In genomic region chr6:30402091-30402491, GRCm38 (mm10) we compare ENCODE assay signal across 8 mouse cellular contexts. TPM values are rescaled to one million over a fixed set of nuclear protein-coding genes. Genes with fewer than 3 reads are reported as not detected.
A peak's percentile ranks its signal among the peaks of the same experiment; 100 is the strongest.
DNase-seq lines count a peak whose midpoint lies in the region; ATAC-seq and TF ChIP-seq lines count a peak whose summit lies in the region.

No protein-coding gene starts in this region.

- WGBS in forebrain, embryonic 16.5 days = 0% methylated on average over 29 of the region's 29 CpGs
- 1% methylated on average over 29 of the region's 29 CpGs for WGBS in liver, embryonic 13.5 days (ENCODE audit: insufficient replicate concordance)

- intact Hi-C loops in left cerebral cortex, postnatal 25 days (cut with DNase I) = loop anchor here (2.0 to 5.0 kb wide), 3 partner anchors 67 to 631 kb away; no protein-coding TSS in a partner anchor

- peak overlapping the region; percentile 98 for H3K9ac ChIP-seq in forebrain, embryonic 16.5 days (replicated peaks; ENCODE audit: low read depth, low read length)
- H3K9ac ChIP-seq in liver, embryonic 13.5 days = peak overlapping the region; percentile 96

- H3K27ac ChIP-seq in bone marrow macrophage, adult 2 months (ENCODE audit: insufficient read depth, low read depth, low read length) = peak overlapping the region; percentile 61
- peak overlapping the region; percentile 99 for H3K27ac ChIP-seq in forebrain, embryonic 16.5 days (ENCODE audit: low read length)
- H3K27ac ChIP-seq in liver, embryonic 13.5 days = peak overlapping the region; percentile 88

- H3K4me2 ChIP-seq in forebrain, embryonic 16.5 days (ENCODE audit: low read length) = peak overlapping the region; percentile 60
- H3K4me2 ChIP-seq in liver, embryonic 13.5 days = peak overlapping the region; percentile 78

- TF ChIP-seq POLR2A in bone marrow macrophage, adult 2 months (IDR thresholded peaks at IDR 0.05; ENCODE audit: borderline replicate concordance, low read depth, low read length) = no peak

- H3K36me3 ChIP-seq in forebrain, embryonic 16.5 days (ENCODE audit: control insufficient read depth, insufficient read depth) = no peaks in the 10 kb centered on the region
- H3K36me3 ChIP-seq in liver, embryonic 13.5 days = no peaks in the 10 kb centered on the region

- peaks cover 13% of the 10 kb centered on the region for H3K4me1 ChIP-seq in bone marrow macrophage, adult 2 months (ENCODE audit: control insufficient read depth, insufficient read depth, low read length)
- H3K4me1 ChIP-seq in forebrain, embryonic 16.5 days (replicated peaks; ENCODE audit: control insufficient read depth, insufficient read depth, low read length) = no peaks in the 10 kb centered on the region; the same call in 1 of the 2 replicates
- H3K4me1 ChIP-seq in liver, embryonic 13.5 days (replicated peaks) = peaks cover 25% of the 10 kb centered on the region

- peak; percentile 21 for DNase-seq in left cerebral cortex, adult 11 months (ENCODE audit: low spot score)
- no peak for DNase-seq in left cerebral cortex, postnatal 25 days (ENCODE audit: low spot score in 2 of 2)
- no peak for DNase-seq in liver, embryonic 13.5 days
- DNase-seq in retina, postnatal 7 days (ENCODE audit: low read depth, low spot score) = peak; percentile 13
- DNase-seq in T-cell, adult 2 months (ENCODE audit: low spot score) = no peak
- DNase-seq in yolk sac, embryonic 10.5 days (ENCODE audit: low spot score) = no peak

- H3K27me3 ChIP-seq in forebrain, embryonic 16.5 days (replicated peaks; ENCODE audit: control insufficient read depth, insufficient read depth, low read length) = no peaks in the 10 kb centered on the region
- no peaks in the 10 kb centered on the region for H3K27me3 ChIP-seq in liver, embryonic 13.5 days

- H3K4me3 ChIP-seq in bone marrow macrophage, adult 2 months (ENCODE audit: insufficient read depth, low read length) = peak overlapping the region; percentile 97
- H3K4me3 ChIP-seq in forebrain, embryonic 16.5 days (replicated peaks; ENCODE audit: low read length) = peak overlapping the region; percentile 89
- peak overlapping the region; percentile 96 for H3K4me3 ChIP-seq in liver, embryonic 13.5 days (replicated peaks)

- ATAC-seq in forebrain, embryonic 16.5 days = peak; percentile 2; the same call in 1 of the 2 replicates
- peak; percentile 53 for ATAC-seq in liver, embryonic 13.5 days (ENCODE audit: low read depth)

- no peaks in the 10 kb centered on the region for H3K9me3 ChIP-seq in forebrain, embryonic 16.5 days (ENCODE audit: control insufficient read depth, low read length)
- no peaks in the 10 kb centered on the region for H3K9me3 ChIP-seq in liver, embryonic 13.5 days (replicated peaks)

- no peak for TF ChIP-seq CTCF in bone marrow macrophage, adult 2 months (IDR thresholded peaks at IDR 0.05; ENCODE audit: low read depth, low read length)

RNA-seq across cellular contexts. Expression of gene Klhdc10, which starts 0.4 kb away (rescaled TPM):
- total RNA-seq in left cerebral cortex, postnatal 25 days (2021) = 100 to 1,000 TPM; 106 to 111 TPM
- polyA plus RNA-seq in bone marrow macrophage, adult 2 months (2012; ENCODE audit: insufficient read depth, insufficient read length, missing spikeins) = 17.3 and 18.1 TPM in 2 replicates
- 38.0 TPM in 2 replicates for polyA plus RNA-seq in forebrain, embryonic 16.5 days (2015; fragmentation: Nextera tagmentation; extraction: Ambion mirVana)
- polyA plus RNA-seq in liver, embryonic 13.5 days (2015; fragmentation: Nextera tagmentation; extraction: Ambion mirVana) = 8.2 and 9.4 TPM in 2 replicates

RNA-seq across cellular contexts. Expression of gene Zc3hc1, which starts 11.3 kb away (rescaled TPM):
- total RNA-seq in left cerebral cortex, postnatal 25 days (2021) = 10 to 100 TPM; 26.5 to 28.9 TPM
- polyA plus RNA-seq in bone marrow macrophage, adult 2 months (2012; ENCODE audit: insufficient read depth, insufficient read length, missing spikeins) = 16.7 and 18.9 TPM in 2 replicates
- 72.6 and 79.0 TPM in 2 replicates for polyA plus RNA-seq in forebrain, embryonic 16.5 days (2015; fragmentation: Nextera tagmentation; extraction: Ambion mirVana)
- polyA plus RNA-seq in liver, embryonic 13.5 days (2015; fragmentation: Nextera tagmentation; extraction: Ambion mirVana) = 33.4 and 33.8 TPM in 2 replicates

Comparison
In these comparisons a context has a peak if more than half of its experiments do, and no peak if none do; other contexts are left out.
1. DNase-seq: peak in left cerebral cortex, adult 11 months (single experiment) and retina, postnatal 7 days (single experiment); none in left cerebral cortex, postnatal 25 days (0 of 2), liver, embryonic 13.5 days (single experiment), T-cell, adult 2 months (single experiment) and yolk sac, embryonic 10.5 days (single experiment).
2. Peak in every context shown above with its lines, with median percentiles within 50 percentile points of each other: H3K27ac ChIP-seq and H3K4me3 ChIP-seq.